Mouse (Mus musculus): ENCODE data around the gene Pxylp1. TPM values are rescaled to one million over a fixed set of nuclear protein-coding genes. Genes with fewer than 3 reads are reported as not detected.

Gene Pxylp1
- total RNA-seq, 2 experiments from 2014 or later = 33.6 to 37.4 TPM

DNA sequence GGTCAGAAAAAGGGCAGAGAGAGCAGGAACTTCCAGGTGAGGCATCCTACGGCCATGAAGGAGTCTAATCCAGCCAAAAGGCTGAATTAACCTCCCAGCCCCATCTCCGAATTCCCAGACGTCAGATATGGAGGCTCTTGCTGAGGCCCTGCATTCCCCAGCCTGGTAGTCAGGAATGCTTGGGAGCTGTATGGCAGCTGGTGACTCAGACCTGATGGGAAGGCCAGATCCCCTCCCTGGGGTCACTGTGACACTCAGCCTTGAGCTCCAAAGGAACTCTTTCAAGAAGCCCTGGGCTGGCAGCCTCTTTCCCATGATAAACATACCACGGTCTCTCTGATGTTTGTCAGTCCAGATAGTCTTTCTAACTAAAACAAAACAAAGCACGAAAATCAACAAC lies 109.2 kb downstream of the Pxylp1 start:
- no peak for ATAC-seq (ENCODE audit: poor library complexity, severe bottlenecking)

DNA sequence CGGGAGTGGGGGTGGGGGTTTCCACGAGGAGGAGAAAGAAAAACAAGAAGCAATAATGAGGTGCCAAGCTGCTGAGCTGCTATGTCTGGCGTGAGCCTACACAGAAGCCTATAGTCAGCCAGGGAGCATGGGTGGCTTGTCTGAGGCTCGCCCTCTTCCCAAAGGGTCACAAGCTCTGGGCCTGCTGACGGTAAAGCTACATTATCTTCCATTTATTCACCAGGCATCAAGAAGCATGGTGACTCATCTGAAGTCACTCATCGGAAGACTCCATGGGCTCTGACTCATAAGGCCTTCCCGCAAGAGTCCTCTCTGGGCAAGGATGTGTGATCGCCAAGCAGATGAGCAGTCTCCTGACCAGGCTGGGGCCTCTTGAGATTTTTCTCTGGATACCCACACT lies 110.4 kb downstream of the Pxylp1 start:
- no peak for ATAC-seq (ENCODE audit: poor library complexity, severe bottlenecking)

Other genes with a start within 250 kb of the Pxylp1 start
- 13.6 and 18.9 TPM in 2 replicates for gene Zbtb38, start 139.8 kb downstream of the Pxylp1 start, total RNA-seq (2015)
- gene Zbtb38, start 139.8 kb downstream of the Pxylp1 start, total RNA-seq (2017) = 18.7 and 19.8 TPM in 2 replicates
- gene Spsb4, start 126.2 kb upstream of the Pxylp1 start, total RNA-seq (2015) = 3.1 and 4.4 TPM in 2 replicates
- 4.1 and 4.2 TPM in 2 replicates for gene Spsb4, start 126.2 kb upstream of the Pxylp1 start, total RNA-seq (2017)
- 44.6 and 57.4 TPM in 2 replicates for gene Slc25a36, start 218.5 kb upstream of the Pxylp1 start, total RNA-seq (2015)
- gene Slc25a36, start 218.5 kb upstream of the Pxylp1 start, total RNA-seq (2017) = 42.2 and 57.0 TPM in 2 replicates